Mouse (Mus musculus) liver, postnatal 0 days (tissue): Measurements from ENCODE around the gene Slc25a39. TPM values are rescaled to one million over a fixed set of nuclear protein-coding genes. Genes with fewer than 3 reads are reported as not detected.

Source experiments
- ATAC-seq: fragments of 200-750 bp; cut with Nextera tagmentation; 2 replicates; pipeline ENCODE4 v1.8.0; 2017; ENCODE audit warnings: mild to moderate bottlenecking, moderate library complexity
- DNase-seq: peaks from one replicate; pipeline ENCODE4 v3.0.0-alpha.2; 2016
- H3K27ac ChIP-seq: fragments of 300-500 bp; sonication (generic); 2 replicates; pipeline ENCODE4 v1.5.1; 2014; ENCODE audit warnings: antibody characterized with exemption, moderate library complexity, mild to moderate bottlenecking, low read depth
- H3K27me3 ChIP-seq: fragments of 300-500 bp; sonication (generic); 2 replicates; pipeline ENCODE4 v1.6.1; 2014; ENCODE audit warnings: low read length, control low read depth, mixed read lengths; ENCODE audit not compliant: insufficient read depth
- H3K36me3 ChIP-seq: fragments of 300-500 bp; sonication (generic); replicated peaks from 2 replicates; pipeline ENCODE4 v1.6.1; 2014; ENCODE audit warnings: mild to moderate bottlenecking, control low read depth, low read length, moderate library complexity, mixed read lengths; ENCODE audit not compliant: insufficient read depth
- H3K4me1 ChIP-seq: fragments of 300-500 bp; sonication (generic); 2 replicates; pipeline ENCODE4 v1.6.1; 2014; ENCODE audit warnings: antibody characterized with exemption, mild to moderate bottlenecking, control low read depth; ENCODE audit not compliant: insufficient read depth
- H3K4me2 ChIP-seq: fragments of 300-500 bp; sonication (generic); 2 replicates; pipeline ENCODE4 v1.6.1; 2014; ENCODE audit warnings: low read depth, mild to moderate bottlenecking, low read length, moderate library complexity, mixed read lengths
- H3K4me3 ChIP-seq: fragments of 300-500 bp; sonication (generic); 2 replicates; pipeline ENCODE4 v1.5.1; 2014; ENCODE audit warnings: low read depth, low read length
- H3K9ac ChIP-seq: fragments of 300-500 bp; sonication (generic); replicated peaks from 2 replicates; pipeline ENCODE4 v1.6.1; 2014; ENCODE audit warnings: mild to moderate bottlenecking, moderate library complexity
- H3K9me3 ChIP-seq: fragments of 300-500 bp; sonication (generic); 2 replicates; pipeline ENCODE4 v1.6.1; 2016; ENCODE audit warnings: mild to moderate bottlenecking, control low read depth, low read length, mixed read lengths
- CTCF ChIP-seq: sonication (generic); IDR thresholded peaks from 2 replicates; pipeline ENCODE4 v1.5.1; 2016; ENCODE audit warnings: antibody characterized with exemption, low read depth
- EP300 ChIP-seq: IDR thresholded peaks from 2 replicates; pipeline ENCODE4 v1.6.1; 2016; ENCODE audit warnings: antibody characterized with exemption, low read depth, mild to moderate bottlenecking
- WGBS: fragments of 180-500 bp; shearing (Covaris S2); extraction: QIAGEN DNeasy Blood & Tissue Kit; methylation state at CpG from one replicate; pipeline ENCODE4 v1.1.7; 2014; ENCODE audit not compliant: insufficient replicate concordance; 5-methylcytosine and 5-hydroxymethylcytosine counted together
- polyA plus RNA-seq: library from polyadenylated mRNA; unstranded; fragments of >200 nt; fragmentation: Nextera tagmentation; extraction: Ambion mirVana; gene quantifications from 2 replicates; pipeline ENCODE4 v1.2.1, GENCODE M21; 2015

The Slc25a39 gene
- polyA plus RNA-seq, 1 experiment from 2014 or later, result 510 TPM

- peak within 1 kb of the TSS; percentile 88 for H3K27ac ChIP-seq
- DNase-seq, result peak; percentile 85
- ATAC-seq, result peak; percentile 86
- H3K4me3 ChIP-seq, result peak within 1 kb of the TSS; percentile 83
- peaks cover 10% of the 10 kb centered on the region for H3K36me3 ChIP-seq
- no peaks in the 10 kb centered on the region for H3K27me3 ChIP-seq
- peak within 1 kb of the TSS; percentile 99 for H3K4me2 ChIP-seq
- 0 out of 2 replicates have a peak, but pooled peaks have one; percentile 19 for TF ChIP-seq EP300
- TF ChIP-seq CTCF, result no peak
- under 1% methylated on average over 29 of the region's 29 CpGs for WGBS
- no peaks in the 10 kb centered on the region for H3K9me3 ChIP-seq
- peak within 1 kb of the TSS; percentile 82 for H3K9ac ChIP-seq
- peaks cover 18% of the 10 kb centered on the region for H3K4me1 ChIP-seq
These were observed 22.6 kb upstream of the Slc25a39 start, which contains the start of gene Grn for GRCm38 (mm10) chr11:102430121-102431017. TSS of gene Grn (plus strand) at chr11:102430315.

- Histone ChIP-seq H3K9me3 (no peaks in the 10 kb centered on the region), H3K4me3 (peak overlapping the region; percentile 83), H3K36me3 (peaks cover 2% of the 10 kb centered on the region; the same call in 1 of the 2 replicates), H3K27me3 (no peaks in the 10 kb centered on the region), H3K4me1 (peaks cover 18% of the 10 kb centered on the region), H3K4me2 (peak overlapping the region; percentile 99), H3K27ac (peak overlapping the region; percentile 88), H3K9ac (peak overlapping the region; percentile 82)
- 16% methylated on average over 3 of the region's 3 CpGs for WGBS
- no peak for TF ChIP-seq CTCF
- no peak for TF ChIP-seq EP300
- no peak for DNase-seq
- ATAC-seq, result no peak
These were observed 21.8 kb upstream of the Slc25a39 start for GRCm38 (mm10) chr11:102429551-102429950.

GRCm38 (mm10) chr11:102428981-102429540, 21.3 kb upstream of the Slc25a39 start:
- TF ChIP-seq EP300, result no peak
- no peak for TF ChIP-seq CTCF
- Histone ChIP-seq H3K4me1 (peaks cover 18% of the 10 kb centered on the region), H3K9me3 (no peaks in the 10 kb centered on the region), H3K4me3 (no peak overlapping the region), H3K9ac (peak overlapping the region; percentile 82; the same call in 1 of the 2 replicates), H3K4me2 (peak overlapping the region; percentile 99), H3K27me3 (no peaks in the 10 kb centered on the region), H3K36me3 (peaks cover under 1% of the 10 kb centered on the region; the same call in 1 of the 2 replicates), H3K27ac (peak overlapping the region; percentile 88)
- ATAC-seq (no peak), DNase-seq (no peak)
- 35% methylated on average over 8 of the region's 8 CpGs for WGBS

GRCm38 (mm10) chr11:102425555-102426316, 18.0 kb upstream of the Slc25a39 start:
- TF ChIP-seq CTCF, result no peak
- TF ChIP-seq EP300, result no peak
- no peaks in the 10 kb centered on the region for H3K9me3 ChIP-seq
- ATAC-seq (no peak), DNase-seq (no peak)
- no peak overlapping the region for H3K4me3 ChIP-seq
- WGBS, result 65% methylated on average over 8 of the region's 8 CpGs
- no peak overlapping the region for H3K4me2 ChIP-seq
- H3K4me1 ChIP-seq, result peaks cover 16% of the 10 kb centered on the region
- H3K27ac ChIP-seq, result no peak overlapping the region
- no peak overlapping the region for H3K9ac ChIP-seq
- H3K27me3 ChIP-seq, result no peaks in the 10 kb centered on the region
- H3K36me3 ChIP-seq, result no peaks in the 10 kb centered on the region

- Histone ChIP-seq H3K4me2 (no peak overlapping the region), H3K9ac (no peak overlapping the region), H3K27me3 (no peaks in the 10 kb centered on the region), H3K27ac (no peak overlapping the region), H3K9me3 (no peaks in the 10 kb centered on the region), H3K4me3 (no peak overlapping the region), H3K4me1 (peaks cover 12% of the 10 kb centered on the region), H3K36me3 (no peaks in the 10 kb centered on the region)
- WGBS, result 65% methylated on average over 6 of the region's 6 CpGs
- TF ChIP-seq CTCF (no peak), EP300 (no peak)
- DNase-seq (no peak), ATAC-seq (no peak)
These were observed 16.9 kb upstream of the Slc25a39 start for GRCm38 (mm10) chr11:102424666-102425065.

GRCm38 (mm10) chr11:102421559-102421958, 13.8 kb upstream of the Slc25a39 start:
- Histone ChIP-seq H3K27ac (peak overlapping the region; percentile 72), H3K27me3 (no peaks in the 10 kb centered on the region), H3K9ac (no peak overlapping the region), H3K4me3 (no peak overlapping the region), H3K4me1 (peaks cover 8% of the 10 kb centered on the region), H3K36me3 (no peaks in the 10 kb centered on the region), H3K9me3 (no peaks in the 10 kb centered on the region), H3K4me2 (no peak overlapping the region)
- TF ChIP-seq EP300, result no peak
- peak; percentile 30 for TF ChIP-seq CTCF
- ATAC-seq (peak; percentile 88), DNase-seq (peak; percentile 53)
- WGBS, result 52% methylated on average over 8 of the region's 8 CpGs
